Mouse (Mus musculus) spleen, adult 12 weeks (tissue): ENCODE measurements around the gene Eif2b3.

Source experiments
- DNase-seq: peaks from one replicate; pipeline ENCODE4 v3.0.0; 2022; ENCODE audit warnings: low spot score

Gene Eif2b3

GRCm38 (mm10) chr4:117095551-117096452 is 76.6 kb downstream of the Eif2b3 start, which contains the start of gene Ptch2:
Gene Ptch2, plus strand, starts transcription at chr4:117096075.
- no peak for DNase-seq

- no peak for DNase-seq
These were observed 77.5 kb downstream of the Eif2b3 start for GRCm38 (mm10) chr4:117096666-117097065.

- DNase-seq, result no peak
These were observed 79.0 kb downstream of the Eif2b3 start for GRCm38 (mm10) chr4:117097969-117098763.

GRCm38 (mm10) chr4:117098764-117099036 is 79.5 kb downstream of the Eif2b3 start:
- DNase-seq, result no peak

GRCm38 (mm10) chr4:117100036-117100435 is 80.8 kb downstream of the Eif2b3 start:
- DNase-seq, result no peak

GRCm38 (mm10) chr4:117101218-117101617 is 82.0 kb downstream of the Eif2b3 start:
- no peak for DNase-seq

GRCm38 (mm10) chr4:117104672-117105071 is 85.5 kb downstream of the Eif2b3 start:
- DNase-seq, result no peak

- no peak for DNase-seq
These were observed 85.9 kb downstream of the Eif2b3 start for GRCm38 (mm10) chr4:117105127-117105526.

- DNase-seq, result no peak
These were observed 88.8 kb downstream of the Eif2b3 start for GRCm38 (mm10) chr4:117107813-117108523.

GRCm38 (mm10) chr4:117108524-117108849 is 89.3 kb downstream of the Eif2b3 start:
- no peak for DNase-seq

GRCm38 (mm10) chr4:117109330-117109729 is 90.1 kb downstream of the Eif2b3 start:
- DNase-seq, result no peak

- no peak for DNase-seq
These were observed 91.0 kb downstream of the Eif2b3 start for GRCm38 (mm10) chr4:117110249-117110648.

- no peak for DNase-seq
These were observed 91.8 kb downstream of the Eif2b3 start for GRCm38 (mm10) chr4:117110985-117111384.

- no peak for DNase-seq
These were observed 94.0 kb downstream of the Eif2b3 start for GRCm38 (mm10) chr4:117113237-117113636.

- DNase-seq, result no peak
These were observed 96.4 kb downstream of the Eif2b3 start for GRCm38 (mm10) chr4:117115592-117115991.

- no peak for DNase-seq
These were observed 98.7 kb downstream of the Eif2b3 start for GRCm38 (mm10) chr4:117117931-117118330.

- no peak for DNase-seq
These were observed 100.4 kb downstream of the Eif2b3 start for GRCm38 (mm10) chr4:117119636-117120035.

- no peak for DNase-seq
These were observed 100.8 kb downstream of the Eif2b3 start for GRCm38 (mm10) chr4:117120052-117120444.

GRCm38 (mm10) chr4:117120445-117121414 is 101.5 kb downstream of the Eif2b3 start:
- peak; percentile 75 for DNase-seq

GRCm38 (mm10) chr4:117122209-117122608 is 103.0 kb downstream of the Eif2b3 start:
- DNase-seq, result no peak

GRCm38 (mm10) chr4:117123546-117124217 is 104.5 kb downstream of the Eif2b3 start:
- DNase-seq, result no peak
